Mouse (Mus musculus): ENCODE data around the gene Gm21988.

- no peak for TF ChIP-seq CTCF (IDR thresholded peaks at IDR 0.05; ENCODE audit: borderline replicate concordance, insufficient read depth, low read depth, low read length)
- TF ChIP-seq POLR2A (IDR thresholded peaks at IDR 0.05; ENCODE audit: borderline replicate concordance, insufficient read depth, low read length): no peak
Observed at GRCm38 (mm10) chr11:70259035-70259434, 19.4 kb upstream of the Gm21988 start.
